Mouse (Mus musculus) Muller cell, postnatal 12 days (primary cell): ENCODE data around the gene Speg.

Source experiments
- DNase-seq: peaks from one replicate; pipeline ENCODE4 v3.0.0-alpha.2; 2015; ENCODE audit errors: inconsistent ontology term

Speg gene

GRCm38 (mm10) chr1:75458789-75459684 is 83.9 kb downstream of the Speg start:
- no peak for DNase-seq

- no peak for DNase-seq
Observed at GRCm38 (mm10) chr1:75460297-75460696, 85.2 kb downstream of the Speg start.

DNA sequence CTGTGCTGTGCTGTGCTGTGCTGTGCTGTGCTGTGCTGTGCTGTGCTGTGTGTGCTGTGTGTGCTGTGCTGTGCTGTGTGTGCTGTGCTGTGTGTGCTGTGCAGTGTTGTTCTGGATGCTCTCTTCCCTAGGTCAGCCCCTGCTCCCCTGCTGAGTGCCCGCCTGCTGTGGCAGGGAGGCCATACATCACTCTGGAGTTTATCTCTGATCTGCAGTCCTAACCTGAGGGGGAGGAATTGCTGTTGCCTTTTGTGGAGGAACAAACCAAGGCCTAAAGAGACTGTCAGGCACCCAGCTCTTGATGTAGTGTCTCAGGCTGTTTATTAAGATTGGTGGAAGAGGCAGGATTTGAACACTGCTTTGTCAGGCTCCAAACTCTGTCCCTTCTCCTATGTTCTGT is 87.5 kb downstream of the Speg start:
- no peak for DNase-seq

DNA sequence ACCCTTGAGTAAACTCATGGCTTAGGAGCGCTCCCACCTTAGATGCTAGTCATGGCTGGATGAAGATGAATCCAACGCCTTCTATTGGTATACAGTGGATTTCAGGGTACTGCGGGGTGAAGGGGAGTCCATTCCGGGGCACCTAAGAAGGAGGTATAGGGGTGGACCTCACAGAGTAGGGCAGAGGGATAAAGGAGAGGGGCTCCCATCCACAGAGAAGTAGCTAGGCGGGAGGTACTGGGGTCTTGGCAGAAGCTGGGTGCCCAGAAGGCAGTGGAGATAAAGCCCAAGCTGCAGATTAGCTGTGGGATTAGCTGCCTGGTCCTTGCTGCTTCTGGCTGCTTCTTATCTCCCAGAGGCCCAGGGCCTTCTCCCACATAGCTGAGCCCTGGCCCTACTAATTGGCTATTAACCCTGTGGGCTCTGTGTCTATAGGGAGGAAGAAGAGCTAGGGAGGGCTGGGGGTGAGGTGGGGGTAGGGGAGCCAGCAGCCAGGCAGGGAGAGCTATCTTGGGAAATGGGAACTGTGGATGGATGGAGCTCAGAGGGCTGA is 88.6 kb downstream of the Speg start:
- no peak for DNase-seq

- peak; percentile 64 for DNase-seq
Observed at GRCm38 (mm10) chr1:75467215-75467927, 92.3 kb downstream of the Speg start.

DNA sequence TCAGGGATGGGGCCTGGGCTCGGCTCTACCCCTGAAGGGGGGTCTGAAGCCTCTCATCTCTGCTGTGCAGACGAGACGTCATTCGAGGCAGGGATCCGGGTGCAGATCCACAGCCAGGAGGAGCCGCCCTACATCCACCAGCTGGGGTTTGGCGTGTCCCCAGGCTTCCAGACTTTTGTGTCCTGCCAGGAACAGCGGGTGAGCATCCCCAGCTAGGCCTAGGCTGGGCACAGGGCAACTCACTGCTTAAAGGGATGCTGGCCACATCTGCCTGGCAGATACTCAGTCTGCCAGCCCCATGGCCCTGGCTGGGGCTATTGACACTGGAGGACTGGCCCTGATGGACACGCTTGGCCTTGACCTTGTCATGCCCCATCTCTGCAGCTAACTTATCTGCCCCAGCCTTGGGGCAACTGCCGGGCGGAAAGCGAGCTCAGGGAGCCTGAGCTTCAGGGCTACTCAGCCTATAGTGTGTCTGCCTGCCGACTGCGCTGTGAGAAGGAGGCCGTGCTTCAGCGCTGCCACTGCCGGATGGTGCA is 94.3 kb downstream of the Speg start:
- DNase-seq, result no peak

- no peak for DNase-seq
Observed at GRCm38 (mm10) chr1:75476441-75476840, 101.3 kb downstream of the Speg start.

DNA sequence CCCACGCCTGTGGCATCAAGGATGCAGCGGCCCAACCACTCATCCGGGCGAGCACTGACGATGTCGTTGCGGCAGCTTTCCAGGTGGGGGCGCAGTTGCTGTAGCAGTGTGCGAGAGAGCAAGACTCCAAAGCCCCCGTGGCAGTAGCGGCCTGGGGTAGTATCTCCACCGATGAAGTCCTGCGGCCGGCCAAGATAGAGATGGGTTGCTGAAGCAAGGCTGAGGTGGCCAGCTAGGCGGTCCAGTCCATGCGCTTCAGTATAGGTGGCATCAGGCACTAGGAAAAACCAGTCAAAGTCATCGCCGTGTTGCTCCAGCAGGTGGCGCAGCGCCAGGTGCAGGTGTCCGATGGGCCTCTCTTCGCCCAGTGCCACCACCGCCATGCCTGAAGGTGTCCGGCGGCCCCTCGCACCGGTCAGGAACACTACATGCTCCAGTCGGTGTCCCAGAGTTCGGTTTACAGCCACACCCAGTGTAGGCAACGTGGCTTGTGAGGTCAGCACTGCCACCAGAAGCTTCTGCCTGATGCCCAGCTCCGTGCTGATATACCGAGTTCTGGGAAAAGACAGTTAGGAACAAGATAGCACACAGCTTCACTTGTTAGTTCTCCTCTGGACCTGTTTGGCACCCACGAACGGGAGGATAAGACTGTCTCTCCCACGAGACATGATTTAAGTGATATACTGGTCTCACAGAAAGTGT is 102.3 kb downstream of the Speg start:
- DNase-seq, result peak; percentile 82

DNA sequence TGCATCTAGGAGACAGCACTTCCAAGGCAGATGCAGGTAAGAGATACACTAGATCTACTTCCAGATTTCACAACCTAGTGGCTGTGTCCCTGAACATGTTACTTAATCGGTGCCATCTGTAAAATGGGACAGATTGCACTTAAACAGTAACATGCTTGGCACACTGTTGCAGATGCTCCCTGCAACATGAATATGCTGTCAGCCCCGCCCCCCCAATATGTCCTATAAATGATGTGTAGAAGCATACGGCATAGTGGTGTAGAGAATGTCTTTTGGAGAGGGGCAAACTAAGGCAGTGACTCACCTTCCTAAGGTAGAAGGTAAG is 102.8 kb downstream of the Speg start:
- no peak for DNase-seq

DNA sequence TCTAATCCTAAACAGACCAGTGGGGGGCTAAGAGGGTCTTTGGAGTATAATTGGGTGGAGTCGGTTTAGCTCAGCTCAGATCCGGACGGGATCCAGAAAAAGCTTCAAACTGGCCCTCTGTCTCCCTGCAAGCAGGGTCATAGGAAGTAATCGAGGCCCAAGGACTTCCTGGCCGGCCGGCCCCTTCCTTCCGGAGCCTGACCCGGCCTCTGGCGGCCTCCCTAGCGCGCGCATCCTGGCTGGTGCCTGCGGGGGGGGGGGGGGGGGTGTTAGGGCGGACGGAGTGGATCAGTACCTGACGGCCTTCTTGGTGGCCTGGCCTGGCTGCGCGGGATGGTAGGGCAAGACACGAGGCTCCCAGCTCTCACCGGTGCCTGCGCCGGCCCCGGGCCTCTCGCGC is 103.4 kb downstream of the Speg start:
- DNase-seq, result no peak

- peak; percentile 99 for DNase-seq
Observed at GRCm38 (mm10) chr1:75478916-75479634, 104.0 kb downstream of the Speg start, which contains the start of the genes Chpf and Tmem198. Gene Chpf, minus strand, starts transcription at chr1:75479307. Gene Tmem198, plus strand, starts transcription at chr1:75479532.

DNA sequence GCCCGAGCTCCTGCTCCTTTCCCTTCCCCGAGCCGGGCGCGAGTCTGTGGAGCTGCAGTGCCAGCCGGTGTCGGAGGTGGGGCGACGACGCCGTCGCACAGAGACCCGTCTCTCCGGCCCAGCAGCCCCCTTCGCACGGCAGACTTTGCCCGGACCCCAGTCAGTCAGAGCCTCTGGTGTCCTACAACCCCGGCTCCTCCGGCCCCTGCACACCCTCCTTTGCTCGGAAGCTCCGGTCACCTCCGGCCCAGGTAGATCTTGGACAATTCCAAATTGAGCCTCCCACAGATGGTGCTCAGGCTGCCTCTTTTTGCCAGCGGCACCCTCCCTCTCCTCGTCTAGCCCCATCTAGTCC is 104.5 kb downstream of the Speg start:
- DNase-seq, result no peak

DNA sequence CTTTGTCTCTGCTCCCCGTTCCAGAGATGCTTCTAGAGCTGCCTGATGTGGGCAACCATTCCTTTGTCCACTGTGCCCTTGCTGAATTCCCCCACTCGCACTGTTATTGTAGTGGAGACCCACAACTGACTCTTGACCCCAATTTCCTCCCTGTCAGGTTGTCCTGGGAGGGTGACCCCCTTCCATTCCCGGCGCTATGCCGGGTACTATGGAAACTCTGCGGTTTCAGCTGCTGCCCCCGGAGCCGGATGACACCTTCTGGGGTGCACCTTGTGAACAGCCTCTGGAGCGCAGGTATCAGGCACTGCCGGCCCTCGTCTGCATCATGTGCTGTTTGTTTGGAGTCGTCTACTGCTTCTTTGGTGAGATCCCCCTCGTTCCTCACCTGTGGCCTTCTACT is 104.9 kb downstream of the Speg start:
- DNase-seq, result no peak

DNA sequence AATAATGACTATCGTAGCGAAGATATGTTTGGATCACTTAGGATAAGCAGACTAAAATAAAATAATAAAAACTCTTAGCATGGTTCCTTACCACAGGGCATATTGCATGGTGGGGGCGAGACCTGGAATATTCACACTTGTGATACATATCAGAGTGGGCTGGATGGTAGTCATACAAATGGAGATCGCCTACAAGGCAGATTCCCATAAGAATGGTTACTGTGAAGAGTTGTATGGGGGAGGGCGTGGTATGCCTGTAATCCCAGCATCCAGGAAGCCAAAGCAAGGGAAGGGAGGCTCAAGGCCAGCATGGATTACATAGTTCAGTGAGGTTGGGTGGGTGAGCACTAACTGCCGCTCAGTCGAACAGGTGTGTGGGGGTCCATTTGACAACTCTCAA is 105.6 kb downstream of the Speg start:
- no peak for DNase-seq
